Comparison of ENCODE assay signal across 8 mouse cellular contexts in genomic region chr3:121885265-121886178, GRCm38 (mm10).
A peak's percentile ranks its signal among the peaks of the same experiment; 100 is the strongest.
DNase-seq lines count a peak whose midpoint lies in the region; ATAC-seq and TF ChIP-seq lines count a peak whose summit lies in the region.

No protein-coding gene starts in this region.

- WGBS in hindbrain, postnatal 0 days = 24% methylated on average over 10 of the region's 10 CpGs
- WGBS in midbrain, embryonic 13.5 days = 16% methylated on average over 10 of the region's 10 CpGs

- H3K27ac ChIP-seq in brown adipose tissue, adult 24 weeks (replicated peaks; ENCODE audit: low read depth, low read length) = peak overlapping the region; percentile 95
- no peak overlapping the region for H3K27ac ChIP-seq in hindbrain, postnatal 0 days
- no peak overlapping the region for H3K27ac ChIP-seq in midbrain, embryonic 13.5 days

- H3K9ac ChIP-seq in hindbrain, postnatal 0 days (replicated peaks; ENCODE audit: low read length) = no peak overlapping the region
- H3K9ac ChIP-seq in midbrain, embryonic 13.5 days (replicated peaks) = no peak overlapping the region

- no peak overlapping the region for H3K4me3 ChIP-seq in brown adipose tissue, adult 24 weeks (ENCODE audit: insufficient read depth, low read depth, low read length)
- H3K4me3 ChIP-seq in hindbrain, postnatal 0 days (ENCODE audit: low read length) = no peak overlapping the region
- no peak overlapping the region for H3K4me3 ChIP-seq in midbrain, embryonic 13.5 days (replicated peaks)

- no peak for ATAC-seq in hindbrain, postnatal 0 days
- peak; percentile 66 for ATAC-seq in midbrain, embryonic 13.5 days

- TF ChIP-seq CTCF in hindbrain, postnatal 0 days (IDR thresholded peaks at IDR 0.05; ENCODE audit: low read depth) = no peak

- no peaks in the 10 kb centered on the region for H3K27me3 ChIP-seq in hindbrain, postnatal 0 days (ENCODE audit: insufficient read depth, low read length)
- H3K27me3 ChIP-seq in midbrain, embryonic 13.5 days = peaks cover 47% of the 10 kb centered on the region

- H3K4me2 ChIP-seq in hindbrain, postnatal 0 days (ENCODE audit: low read depth, low read length) = peak overlapping the region; percentile 39
- no peak overlapping the region; the same call in 1 of the 2 replicates for H3K4me2 ChIP-seq in midbrain, embryonic 13.5 days (replicated peaks)

- peaks cover 21% of the 10 kb centered on the region for H3K4me1 ChIP-seq in brown adipose tissue, adult 24 weeks (ENCODE audit: control insufficient read depth, insufficient read depth, insufficient read length, low read length)
- H3K4me1 ChIP-seq in hindbrain, postnatal 0 days (ENCODE audit: insufficient read depth, low read length) = no peaks in the 10 kb centered on the region
- H3K4me1 ChIP-seq in midbrain, embryonic 13.5 days (replicated peaks) = peaks cover 9% of the 10 kb centered on the region

- H3K36me3 ChIP-seq in hindbrain, postnatal 0 days (ENCODE audit: insufficient read depth, low read length) = no peaks in the 10 kb centered on the region
- H3K36me3 ChIP-seq in midbrain, embryonic 13.5 days = no peaks in the 10 kb centered on the region

- H3K9me3 ChIP-seq in hindbrain, postnatal 0 days (ENCODE audit: low read length) = no peaks in the 10 kb centered on the region
- no peaks in the 10 kb centered on the region for H3K9me3 ChIP-seq in midbrain, embryonic 13.5 days

- DNase-seq in kidney, adult 18-20 months = peak; percentile 39
- DNase-seq in kidney, postnatal 14 days = no peak
- DNase-seq in hindbrain, postnatal 0 days (ENCODE audit: low spot score) = no peak
- no peak for DNase-seq in adrenal gland, postnatal 25 days
- no peak for DNase-seq in spleen, adult 18-20 months
- DNase-seq in adrenal gland, adult 2 months = no peak
